Mouse (Mus musculus) ES-E14 (cell line): Measurements from ENCODE around the gene Ofcc1. TPM values are rescaled to one million over a fixed set of nuclear protein-coding genes. Genes with fewer than 3 reads are reported as not detected.

ENCODE experiments used
- DNase-seq: peaks from one replicate; pipeline ENCODE4 v3.0.0-alpha.2; 2013; ENCODE audit warnings: low read depth, low spot score
- H3K27ac ChIP-seq: 2 replicates; pipeline ENCODE4 v1.5.1; 2012; ENCODE audit warnings: low read depth, mild to moderate bottlenecking, low read length, moderate library complexity, mixed read lengths; ENCODE audit not compliant: poor library complexity, insufficient read depth, severe bottlenecking
- H3K36me3 ChIP-seq: 2 replicates; pipeline ENCODE4 v1.6.1; 2012; ENCODE audit warnings: mild to moderate bottlenecking, low read length, moderate library complexity, mixed read lengths; ENCODE audit not compliant: control insufficient read depth, poor library complexity, insufficient read depth, severe bottlenecking
- H3K4me1 ChIP-seq, 2 experiments: fragments of 150-350 bp in 1 of 2; sonication (generic) in 1 of 2; 2 replicates each; pipeline ENCODE4 v1.6.1; 2012; ENCODE audit warnings: low read length in 2 of 2, mild to moderate bottlenecking in 1 of 2, mixed read lengths in 1 of 2; ENCODE audit not compliant: control insufficient read depth in 2 of 2, insufficient read depth in 2 of 2, poor library complexity in 1 of 2
- H3K4me3 ChIP-seq, 2 experiments: fragments of 150-350 bp in 1 of 2; sonication (generic) in 1 of 2; 2 replicates each; pipeline ENCODE4 v1.5.1; 2012; ENCODE audit warnings: low read length in 2 of 2, low read depth in 1 of 2, mild to moderate bottlenecking in 1 of 2, mixed read lengths in 1 of 2; ENCODE audit not compliant: insufficient read depth in 1 of 2, poor library complexity in 1 of 2, severe bottlenecking in 1 of 2
- H3K9ac ChIP-seq: 2 replicates; pipeline ENCODE4 v1.6.1; 2012; ENCODE audit warnings: low read depth, mild to moderate bottlenecking, low read length, mixed read lengths; ENCODE audit not compliant: poor library complexity, insufficient read depth, severe bottlenecking
- H3K9me3 ChIP-seq: fragments of 150-350 bp; sonication (generic); 2 replicates; pipeline ENCODE4 v1.6.1; 2012; ENCODE audit warnings: low read depth, mild to moderate bottlenecking, low read length; ENCODE audit not compliant: control insufficient read depth, insufficient read depth
- CHD2 ChIP-seq: IDR thresholded peaks from 2 replicates; pipeline ENCODE4 v1.6.1; 2014; ENCODE audit warnings: mild to moderate bottlenecking, low read depth, low read length, inconsistent platforms
- HCFC1 ChIP-seq: IDR thresholded peaks from 2 replicates; pipeline ENCODE4 v1.6.1; 2012; ENCODE audit warnings: low read length, inconsistent platforms, borderline replicate concordance; ENCODE audit not compliant: insufficient read depth
- MAFK ChIP-seq: IDR thresholded peaks from 2 replicates; pipeline ENCODE4 v1.6.1; 2014; ENCODE audit warnings: mild to moderate bottlenecking, low read depth, low read length, inconsistent platforms; ENCODE audit not compliant: insufficient read depth
- ZC3H11A ChIP-seq: IDR thresholded peaks from 2 replicates; pipeline ENCODE4 v1.6.1; 2012; ENCODE audit warnings: low read depth, mild to moderate bottlenecking, inconsistent platforms, low read length, borderline replicate concordance
- ZNF384 ChIP-seq: IDR thresholded peaks from 2 replicates; pipeline ENCODE4 v1.6.1; 2012; ENCODE audit warnings: low read depth, low read length, inconsistent platforms
- in situ Hi-C, 2 experiments: fragments of 600-800 bp; cut with MboI; formaldehyde crosslinking; loops; one replicate each; pipeline ENCODE4 v1.15.1; 2025; ENCODE audit warnings: low sequenced_read_pairs in 2 of 2, inconsistent platforms in 1 of 2; ENCODE audit not compliant: unreplicated experiment in 2 of 2
- total RNA-seq: library from RNA; depleted of rRNA; stranded (reverse); fragments of 300-350 nt; gene quantifications from 2 replicates; pipeline ENCODE4 v1.2.3, GENCODE M21; 2012

The Ofcc1 gene
- total RNA-seq, 1 experiment: not detected

GRCm38 (mm10) chr13:40263087-40263807 lies 98.0 kb downstream of the Ofcc1 start:
- Histone ChIP-seq H3K9ac (no peak overlapping the region), H3K9me3 (no peaks in the 10 kb centered on the region), H3K36me3 (no peaks in the 10 kb centered on the region), H3K4me1 (no peaks in the 10 kb centered on the region), H3K27ac (no peak overlapping the region), H3K4me3 (no peak overlapping the region)
- in situ Hi-C loops: no loop called here
- TF ChIP-seq CHD2: no peak
- no peak for DNase-seq

DNA sequence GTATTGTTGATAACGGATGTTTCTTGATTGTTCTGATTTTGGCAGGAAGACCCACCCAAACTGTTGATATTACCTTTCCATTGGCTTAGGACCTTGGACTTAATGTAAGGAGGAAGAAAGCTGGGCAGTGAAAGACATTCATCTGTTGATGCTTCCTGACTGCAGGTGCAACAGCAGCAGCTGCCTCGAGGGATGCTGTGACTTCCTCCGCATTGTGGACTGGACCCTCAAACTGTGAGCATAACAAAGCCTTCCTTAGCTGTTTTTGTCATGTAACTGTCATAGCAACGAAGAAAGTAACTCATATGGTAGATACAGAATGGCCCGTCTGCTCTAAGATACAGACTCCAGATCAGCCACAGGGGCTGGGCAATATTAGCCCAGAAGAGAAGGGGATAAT lies 102.5 kb downstream of the Ofcc1 start:
- no peaks in the 10 kb centered on the region for H3K36me3 ChIP-seq
- H3K4me3 ChIP-seq: no peak overlapping the region
- DNase-seq: no peak
- no peak overlapping the region for H3K27ac ChIP-seq
- H3K9ac ChIP-seq: no peak overlapping the region
- H3K4me1 ChIP-seq: no peaks in the 10 kb centered on the region
- no peaks in the 10 kb centered on the region for H3K9me3 ChIP-seq
- in situ Hi-C loops: no loop called here
- TF ChIP-seq MAFK (no peak), ZNF384 (no peak), ZC3H11A (no peak), CHD2 (no peak), HCFC1 (no peak)

DNA sequence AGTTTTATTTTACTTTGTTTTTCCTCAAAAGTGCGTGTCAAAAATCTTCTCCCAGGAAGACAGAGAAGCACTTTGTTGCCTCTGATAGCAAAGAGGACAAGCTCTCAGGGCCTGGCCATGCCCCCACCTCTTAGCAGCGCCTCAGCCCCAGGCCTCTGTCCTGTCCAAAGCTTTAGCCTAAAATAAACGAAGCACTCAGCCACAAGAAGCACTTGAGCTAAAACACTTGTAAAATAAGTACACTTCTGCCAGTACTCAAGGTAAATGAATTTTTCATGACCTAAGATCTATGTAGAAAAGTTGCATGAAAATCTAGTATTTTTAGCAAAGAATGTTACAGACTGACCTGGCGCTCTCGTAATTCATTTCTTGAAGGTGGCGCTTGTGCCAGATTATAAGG lies 117.4 kb downstream of the Ofcc1 start:
- DNase-seq: no peak
- H3K36me3 ChIP-seq: no peaks in the 10 kb centered on the region
- no peaks in the 10 kb centered on the region for H3K9me3 ChIP-seq
- H3K9ac ChIP-seq: no peak overlapping the region
- H3K27ac ChIP-seq: no peak overlapping the region
- in situ Hi-C loops: no loop called here
- H3K4me3 ChIP-seq: no peak overlapping the region
- no peaks in the 10 kb centered on the region for H3K4me1 ChIP-seq
- no peak for TF ChIP-seq ZNF384
- no peak for TF ChIP-seq ZC3H11A
- TF ChIP-seq MAFK: no peak

- in situ Hi-C loops: no loop called here
Measured at GRCm38 (mm10) chr13:40236356-40236755, 124.9 kb downstream of the Ofcc1 start.

GRCm38 (mm10) chr13:40208314-40208713 lies 152.9 kb downstream of the Ofcc1 start:
- Histone ChIP-seq H3K9ac (no peak overlapping the region), H3K36me3 (no peaks in the 10 kb centered on the region), H3K4me3 (no peak overlapping the region), H3K27ac (no peak overlapping the region), H3K9me3 (no peaks in the 10 kb centered on the region), H3K4me1 (no peaks in the 10 kb centered on the region)
- in situ Hi-C loops: no loop called here
- TF ChIP-seq HCFC1 (no peak), ZC3H11A (no peak), MAFK (no peak)
- DNase-seq: no peak

More at GRCm38 (mm10) chr13:40236356-40236755, 124.9 kb downstream of the Ofcc1 start:
- Histone ChIP-seq H3K27ac (no peak overlapping the region), H3K4me1 (peaks cover 0 to 2% of the 10 kb centered on the region in 2 experiments; a peak in 1 of 4 replicates), H3K36me3 (no peaks in the 10 kb centered on the region), H3K9ac (no peak overlapping the region), H3K9me3 (no peaks in the 10 kb centered on the region), H3K4me3 (no peak overlapping the region)
- DNase-seq: no peak
- TF ChIP-seq MAFK: no peak
- no peak for TF ChIP-seq HCFC1
- TF ChIP-seq ZC3H11A: no peak
- no peak for TF ChIP-seq ZNF384
- no peak for TF ChIP-seq CHD2
